In genomic region chr8:106138616-106139015, GRCm38 (mm10) we compare ENCODE assay signal across 7 mouse cellular contexts. TPM values are rescaled to one million over a fixed set of nuclear protein-coding genes. Genes with fewer than 3 reads are reported as not detected.
DNase-seq lines count a peak whose midpoint lies in the region; ATAC-seq and TF ChIP-seq lines count a peak whose summit lies in the region.

No protein-coding gene starts in this region.

- H3K27ac ChIP-seq in lung, embryonic 15.5 days: peak overlapping the region; percentile 91
- H3K27ac ChIP-seq in forebrain, embryonic 11.5 days (ENCODE audit: low read depth, low read length): no peak overlapping the region
- H3K27ac ChIP-seq in limb, embryonic 11.5 days (replicated peaks; ENCODE audit: low read depth, low read length): no peak overlapping the region
- H3K27ac ChIP-seq in olfactory bulb, adult 2 months (ENCODE audit: insufficient read depth, low read depth, low read length): no peak overlapping the region

- intact Hi-C loops in gastrocnemius, postnatal 36 days (cut with DNase I): no loop called here

- peak overlapping the region; percentile 54 for H3K4me3 ChIP-seq in lung, embryonic 15.5 days
- peak overlapping the region; percentile 40 for H3K4me3 ChIP-seq in forebrain, embryonic 11.5 days (ENCODE audit: low read depth, low read length)
- peak overlapping the region; percentile 45 for H3K4me3 ChIP-seq in limb, embryonic 11.5 days (ENCODE audit: low read depth, low read length)
- peak overlapping the region; percentile 43 for H3K4me3 ChIP-seq in olfactory bulb, adult 2 months (ENCODE audit: insufficient read depth, low read depth, low read length)

- H3K36me3 ChIP-seq in lung, embryonic 15.5 days: no peaks in the 10 kb centered on the region
- no peaks in the 10 kb centered on the region for H3K36me3 ChIP-seq in forebrain, embryonic 11.5 days (ENCODE audit: control insufficient read depth, insufficient read depth, low read length)
- H3K36me3 ChIP-seq in limb, embryonic 11.5 days (ENCODE audit: control insufficient read depth, insufficient read depth, low read length): no peaks in the 10 kb centered on the region

- DNase-seq in lung, postnatal 10 days: no peak
- no peak for DNase-seq in forebrain, embryonic 11.5 days (ENCODE audit: low spot score)
- no peak for DNase-seq in limb, embryonic 11.5 days (ENCODE audit: low spot score)
- DNase-seq in gastrocnemius, postnatal 36 days: no peak
- no peak for DNase-seq in cerebellum, postnatal 4 days (ENCODE audit: low spot score in 2 of 2)

- TF ChIP-seq CTCF in olfactory bulb, adult 2 months (IDR thresholded peaks at IDR 0.05; ENCODE audit: insufficient read depth, low read depth, low read length): no peak

- H3K4me1 ChIP-seq in lung, embryonic 15.5 days: peaks cover 19% of the 10 kb centered on the region
- peaks cover 18% of the 10 kb centered on the region; the same call in 1 of the 2 replicates for H3K4me1 ChIP-seq in forebrain, embryonic 11.5 days (replicated peaks; ENCODE audit: control insufficient read depth, insufficient read depth, low read length)
- H3K4me1 ChIP-seq in limb, embryonic 11.5 days (ENCODE audit: control insufficient read depth, insufficient read depth, low read length): peaks cover 15% of the 10 kb centered on the region
- H3K4me1 ChIP-seq in olfactory bulb, adult 2 months (ENCODE audit: control insufficient read depth, insufficient read depth, low read length): peaks cover 36% of the 10 kb centered on the region

- no peak for TF ChIP-seq POLR2A in olfactory bulb, adult 2 months (IDR thresholded peaks at IDR 0.05; ENCODE audit: insufficient read depth, low read depth, low read length)

- ATAC-seq in lung, embryonic 15.5 days (ENCODE audit: borderline replicate concordance, extremely low read depth, low FRiP score, low TSS enrichment): no peak
- no peak for ATAC-seq in forebrain, embryonic 11.5 days (replicated peaks; ENCODE audit: low FRiP score)
- no peak for ATAC-seq in limb, embryonic 11.5 days (ENCODE audit: insufficient number of reproducible peaks, low FRiP score, low TSS enrichment, low read depth)

- whole genome bisulfite sequencing in lung, embryonic 15.5 days: 11% methylated on average over 7 of the region's 7 CpGs
- 17% methylated on average over 7 of the region's 7 CpGs for WGBS in forebrain, embryonic 11.5 days
- 14% methylated on average over 7 of the region's 7 CpGs for WGBS in limb, embryonic 11.5 days
- 34% methylated on average over 7 of the region's 7 CpGs for WGBS in olfactory bulb, adult 2 months

- H3K4me2 ChIP-seq in lung, embryonic 15.5 days: peak overlapping the region; percentile 79
- H3K4me2 ChIP-seq in forebrain, embryonic 11.5 days (ENCODE audit: low read depth, low read length, severe bottlenecking): peak overlapping the region; percentile 77
- H3K4me2 ChIP-seq in limb, embryonic 11.5 days (ENCODE audit: low read depth, severe bottlenecking): peak overlapping the region; percentile 83

- H3K9ac ChIP-seq in lung, embryonic 15.5 days: peak overlapping the region; percentile 48
- H3K9ac ChIP-seq in forebrain, embryonic 11.5 days (ENCODE audit: low read length): peak overlapping the region; percentile 47
- H3K9ac ChIP-seq in limb, embryonic 11.5 days (ENCODE audit: low read length): peak overlapping the region; percentile 55

- H3K9me3 ChIP-seq in lung, embryonic 15.5 days: no peaks in the 10 kb centered on the region
- no peaks in the 10 kb centered on the region for H3K9me3 ChIP-seq in forebrain, embryonic 11.5 days (ENCODE audit: control insufficient read depth, low read length)
- no peaks in the 10 kb centered on the region for H3K9me3 ChIP-seq in limb, embryonic 11.5 days (ENCODE audit: control insufficient read depth, low read length)

- H3K27me3 ChIP-seq in lung, embryonic 15.5 days: peaks cover 37% of the 10 kb centered on the region
- peaks cover 55% of the 10 kb centered on the region for H3K27me3 ChIP-seq in forebrain, embryonic 11.5 days (ENCODE audit: control insufficient read depth, insufficient read depth, low read length)
- H3K27me3 ChIP-seq in limb, embryonic 11.5 days (ENCODE audit: control insufficient read depth, insufficient read depth, low read length): peaks cover 43% of the 10 kb centered on the region

RNA-seq across cellular contexts. Expression of gene Esrp2, which starts 1.8 kb away (rescaled TPM):
- 43.6 and 44.1 TPM in 2 replicates for polyA plus RNA-seq in lung, embryonic 15.5 days (2015; fragmentation: Nextera tagmentation; extraction: Ambion mirVana)
- polyA plus RNA-seq in forebrain, embryonic 11.5 days (2014; fragmentation: Nextera tagmentation; extraction: Ambion mirVana): 2.3 and 2.4 TPM in 2 replicates
- 4.6 and 5.6 TPM in 2 replicates for polyA plus RNA-seq in limb, embryonic 11.5 days (2014; fragmentation: Nextera tagmentation; extraction: Ambion mirVana)
- not detected in 2 replicates for polyA plus RNA-seq in olfactory bulb, adult 2 months (2012; ENCODE audit: insufficient read depth, insufficient read length, low replicate concordance, missing spikeins)
- under 1 TPM in 1 of 2 experiments, not detected in 1; 0.26 TPM for total RNA-seq in gastrocnemius, postnatal 36 days (2021)

RNA-seq across cellular contexts. Expression of gene Pla2g15, which starts 11.6 kb away (rescaled TPM):
- polyA plus RNA-seq in lung, embryonic 15.5 days (2015; fragmentation: Nextera tagmentation; extraction: Ambion mirVana): 12.7 and 13.7 TPM in 2 replicates
- 7.1 and 7.4 TPM in 2 replicates for polyA plus RNA-seq in forebrain, embryonic 11.5 days (2014; fragmentation: Nextera tagmentation; extraction: Ambion mirVana)
- polyA plus RNA-seq in limb, embryonic 11.5 days (2014; fragmentation: Nextera tagmentation; extraction: Ambion mirVana): 5.9 and 6.7 TPM in 2 replicates
- polyA plus RNA-seq in olfactory bulb, adult 2 months (2012; ENCODE audit: insufficient read depth, insufficient read length, low replicate concordance, missing spikeins): not detected in 2 replicates
- total RNA-seq in gastrocnemius, postnatal 36 days (2021): 1 to 10 TPM; 2.8 to 3.0 TPM

RNA-seq across cellular contexts. Expression of gene Slc7a6, which starts 30.0 kb away (rescaled TPM):
- polyA plus RNA-seq in lung, embryonic 15.5 days (2015; fragmentation: Nextera tagmentation; extraction: Ambion mirVana): 50.8 and 57.6 TPM in 2 replicates
- polyA plus RNA-seq in forebrain, embryonic 11.5 days (2014; fragmentation: Nextera tagmentation; extraction: Ambion mirVana): 103 and 106 TPM in 2 replicates
- polyA plus RNA-seq in limb, embryonic 11.5 days (2014; fragmentation: Nextera tagmentation; extraction: Ambion mirVana): 101 and 107 TPM in 2 replicates
- not detected in 2 replicates for polyA plus RNA-seq in olfactory bulb, adult 2 months (2012; ENCODE audit: insufficient read depth, insufficient read length, low replicate concordance, missing spikeins)
- total RNA-seq in gastrocnemius, postnatal 36 days (2021): 10 to 100 TPM in 1 of 2 experiments, 1 to 10 TPM in 1; 5.9 to 10.1 TPM
